Mouse (Mus musculus): ENCODE results near the gene Svip.

The Svip gene

GRCm38 (mm10) chr7:52005511-52006295 lies at the start of gene Svip:
TSS of gene Svip (minus strand) at chr7:52006018.
- DNase-seq (ENCODE audit: low read depth, low spot score), result peak; percentile 91

GRCm38 (mm10) chr7:52037600-52038582 lies 32.1 kb upstream of the Svip start:
- no peak for DNase-seq (ENCODE audit: low read depth, low spot score)

DNA sequence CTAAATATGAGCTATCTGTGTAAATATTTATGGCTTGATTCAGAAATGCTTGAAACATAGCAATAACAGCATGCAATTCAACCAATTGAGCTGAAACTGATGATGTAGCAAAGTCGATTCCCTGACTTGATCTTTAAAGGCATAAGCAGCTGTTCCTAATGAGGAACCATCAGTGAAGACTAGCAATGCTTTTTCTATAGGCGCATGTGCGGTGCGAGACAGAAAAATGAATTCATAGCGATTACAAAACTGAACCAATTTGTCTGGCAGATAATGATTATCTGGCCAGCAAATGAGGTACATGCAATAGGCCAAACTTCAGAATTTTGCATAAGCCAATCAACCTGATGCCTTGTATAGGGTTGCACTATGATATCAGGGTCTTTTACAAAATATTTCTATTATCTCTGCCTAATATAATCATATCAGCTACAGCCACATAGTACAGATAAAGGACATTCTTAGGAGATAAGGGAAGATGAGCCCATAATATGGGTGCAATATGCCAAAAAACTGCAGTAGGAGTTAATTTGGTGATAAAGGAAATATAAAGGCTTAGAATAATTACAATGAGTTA lies 18.3 kb upstream of the Svip start:
- no peak for DNase-seq (ENCODE audit: low read depth, low spot score)

GRCm38 (mm10) chr7:52022039-52022438 lies 16.2 kb upstream of the Svip start:
- no peak for DNase-seq (ENCODE audit: low read depth, low spot score)

DNA sequence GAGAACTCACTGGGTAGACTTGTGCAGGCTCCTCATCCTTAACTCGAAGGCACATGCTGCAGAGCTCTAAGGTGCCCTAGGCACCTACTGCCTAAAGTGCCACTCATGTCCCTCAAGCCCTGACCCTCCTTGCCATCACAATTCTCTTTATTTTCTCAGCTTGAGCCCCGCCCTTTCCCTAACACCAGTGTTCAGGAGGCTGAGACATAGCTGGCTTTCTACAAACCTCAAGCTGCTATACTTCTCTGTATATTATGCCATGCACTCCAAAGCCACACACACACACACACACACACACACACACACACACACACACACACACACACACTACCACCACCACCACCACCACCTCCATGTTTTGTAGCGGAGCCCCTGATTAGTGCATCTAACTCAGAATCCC lies 9.8 kb upstream of the Svip start, which contains the start of gene 1700015G11Rik:
Gene 1700015G11Rik (minus strand): TSS at position 101 of the 400 bp plus-strand sequence.
- no peak for DNase-seq (ENCODE audit: low read depth, low spot score)

DNA sequence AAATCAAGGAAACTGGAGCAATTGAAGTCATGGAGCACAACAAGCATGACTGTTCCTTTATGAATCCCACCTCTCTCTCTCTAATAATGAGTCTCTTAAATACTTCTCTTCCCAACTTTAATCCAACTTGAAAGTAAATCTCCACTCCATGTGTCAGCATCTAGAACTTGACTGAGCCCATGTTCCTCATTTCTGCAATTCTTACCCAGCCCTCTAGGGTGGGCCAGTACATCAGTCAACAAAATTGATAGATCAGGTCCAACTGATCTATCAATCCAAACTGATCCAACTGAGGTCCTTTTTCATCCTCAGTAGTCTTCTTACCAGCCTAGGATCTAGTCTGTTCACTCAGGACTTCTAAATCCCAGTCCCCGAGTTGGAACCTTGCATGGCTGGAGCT lies 9.4 kb upstream of the Svip start:
- DNase-seq (ENCODE audit: low read depth, low spot score), result no peak

- no peak for DNase-seq (ENCODE audit: low read depth, low spot score)
Observed at GRCm38 (mm10) chr7:52013457-52013856, 7.6 kb upstream of the Svip start.

- no peak for DNase-seq (ENCODE audit: low read depth, low spot score)
Observed at GRCm38 (mm10) chr7:52007138-52007537, 1.3 kb upstream of the Svip start.

GRCm38 (mm10) chr7:52006296-52006630 lies 445 bp upstream of the Svip start:
- DNase-seq (ENCODE audit: low read depth, low spot score), result no peak

DNA sequence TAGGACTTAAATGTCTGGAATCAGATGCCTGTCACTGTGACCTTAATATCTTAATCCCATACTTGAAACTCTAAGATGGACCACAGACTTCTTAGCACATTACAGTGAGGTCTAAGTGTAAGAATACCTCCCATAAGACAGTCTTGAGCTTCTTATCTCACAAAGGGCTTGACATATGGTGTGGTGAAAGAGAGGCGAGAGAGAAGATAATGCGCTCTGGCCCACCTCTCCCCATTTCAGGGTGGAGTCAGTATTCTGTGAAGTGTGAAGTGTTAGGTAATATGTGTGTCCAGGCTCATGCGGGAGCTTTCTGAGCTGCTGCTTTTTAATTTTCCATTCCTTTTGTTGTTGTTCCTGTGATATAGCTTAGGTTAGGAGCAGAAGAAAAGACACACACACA lies 14.8 kb downstream of the Svip start:
- DNase-seq (ENCODE audit: low read depth, low spot score), result peak; percentile 63

- DNase-seq (ENCODE audit: low read depth, low spot score), result no peak
Observed at GRCm38 (mm10) chr7:51986909-51987308, 18.9 kb downstream of the Svip start.

DNA sequence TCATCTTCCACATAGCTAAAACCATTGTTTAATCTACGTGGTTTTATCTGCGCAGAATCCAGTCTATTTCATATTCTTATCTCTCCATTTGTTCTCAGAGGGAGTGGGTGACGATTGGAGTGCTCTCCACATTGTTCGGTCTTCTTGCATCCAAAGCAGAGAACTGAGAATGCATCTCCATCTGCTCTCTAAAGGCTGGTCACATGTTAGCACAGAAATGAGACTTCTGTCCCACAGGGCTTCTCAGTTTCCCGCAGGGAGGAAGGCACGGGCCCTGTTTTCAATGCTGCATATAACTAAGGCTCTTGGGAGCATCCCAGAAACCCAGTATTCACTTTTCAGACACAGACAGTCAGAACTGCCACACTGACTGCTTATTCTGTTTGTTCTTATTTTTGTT lies 20.1 kb downstream of the Svip start:
- no peak for DNase-seq (ENCODE audit: low read depth, low spot score)

DNA sequence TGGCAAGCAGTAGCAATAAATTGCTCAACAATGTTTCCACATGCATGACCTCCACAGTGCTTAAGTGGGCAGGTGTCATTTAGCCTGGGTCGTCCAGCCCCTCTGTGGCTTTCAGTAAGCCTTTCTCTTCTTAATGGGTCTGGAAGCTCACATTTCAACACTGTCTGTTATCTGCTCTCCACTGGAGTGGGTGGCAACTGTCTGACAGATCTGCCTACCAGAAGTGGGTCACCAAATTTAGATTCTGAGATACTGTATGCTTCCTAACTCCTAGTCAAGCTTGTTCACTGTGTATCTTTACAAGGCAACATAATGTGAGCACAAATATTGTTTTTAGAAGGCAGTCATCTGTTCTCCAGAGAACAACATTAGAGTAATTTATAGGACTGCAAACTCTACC lies 23.5 kb downstream of the Svip start:
- DNase-seq (ENCODE audit: low read depth, low spot score), result no peak

DNA sequence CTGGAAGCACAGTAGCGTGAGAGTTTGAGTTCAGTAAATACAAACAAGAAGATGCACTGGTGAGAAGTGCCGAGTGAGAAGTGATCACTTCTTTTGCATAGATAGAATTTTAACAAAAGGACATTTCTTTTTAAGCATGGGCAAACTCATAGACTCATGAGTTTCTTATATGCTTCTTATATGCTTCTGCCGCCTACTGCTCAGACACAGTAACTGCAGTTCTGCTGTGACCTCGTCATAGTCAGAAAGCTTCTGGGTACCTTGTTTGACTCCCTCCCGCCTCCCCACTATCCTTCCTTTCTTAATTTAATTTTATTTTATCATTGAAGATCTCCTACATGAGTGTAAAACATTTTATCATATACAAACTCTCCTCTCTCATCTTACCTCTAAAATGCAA lies 26.5 kb downstream of the Svip start:
- DNase-seq (ENCODE audit: low read depth, low spot score), result no peak

DNA sequence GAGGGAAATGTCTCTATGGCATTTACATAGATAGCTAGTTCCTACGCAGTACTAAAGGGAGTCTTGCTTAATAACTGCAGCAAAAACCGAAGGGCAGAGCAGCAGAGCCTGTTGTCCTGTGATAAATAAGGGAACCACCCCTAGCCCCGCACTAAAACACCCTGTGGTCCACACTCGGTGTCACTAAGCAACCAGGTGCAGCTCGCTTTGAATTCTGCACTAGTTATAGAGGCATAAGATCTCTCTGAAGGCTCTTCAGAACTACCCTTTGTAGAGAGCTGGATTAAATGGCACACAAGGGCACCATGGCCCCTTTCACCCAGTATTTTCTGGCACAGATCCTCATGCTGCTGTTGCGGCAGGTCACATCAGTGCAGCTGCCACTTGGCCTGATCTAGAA lies 30.6 kb downstream of the Svip start:
- no peak for DNase-seq (ENCODE audit: low read depth, low spot score)

DNA sequence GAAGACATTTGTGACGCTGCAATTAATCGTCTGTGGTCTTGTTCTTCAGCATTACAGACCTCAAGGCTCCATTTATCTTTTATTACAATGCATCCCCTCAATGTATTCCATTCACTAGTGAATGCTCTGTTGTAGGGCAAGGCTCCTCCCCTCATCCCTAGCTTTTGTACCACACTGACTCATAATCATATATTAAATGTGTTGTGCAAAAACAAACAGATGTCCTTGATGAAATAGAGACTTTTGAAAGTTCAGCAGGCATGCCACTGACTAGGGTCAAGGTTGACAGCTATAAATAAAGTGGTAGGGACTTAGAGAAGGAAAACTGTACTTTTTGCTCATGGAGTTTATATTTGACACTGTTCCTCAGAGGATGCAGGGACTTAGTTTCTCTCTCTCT lies 32.3 kb downstream of the Svip start:
- DNase-seq (ENCODE audit: low read depth, low spot score), result no peak

DNA sequence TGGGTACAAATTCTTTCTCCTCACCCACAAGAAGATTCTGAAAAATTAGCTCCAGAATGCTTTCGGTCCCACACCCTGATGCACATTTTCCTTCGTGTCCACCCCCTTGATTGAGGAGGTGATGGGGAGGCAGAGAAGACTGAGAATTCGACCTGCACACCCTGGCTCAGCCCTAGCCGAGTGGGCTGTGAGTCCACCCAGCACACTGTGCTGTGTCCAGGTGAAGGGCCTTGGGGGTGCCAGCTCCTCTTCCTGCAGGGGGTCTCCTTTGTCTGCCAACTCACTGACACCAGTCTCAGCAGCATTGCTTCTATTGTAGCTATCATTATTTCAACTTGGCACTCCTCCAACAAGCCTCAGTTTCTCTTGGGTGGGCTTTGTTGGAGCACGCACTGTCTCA lies 32.7 kb downstream of the Svip start:
- DNase-seq (ENCODE audit: low read depth, low spot score), result no peak

- DNase-seq (ENCODE audit: low read depth, low spot score), result no peak
Observed at GRCm38 (mm10) chr7:51972252-51972855, 33.5 kb downstream of the Svip start.

- DNase-seq (ENCODE audit: low read depth, low spot score), result no peak
Observed at GRCm38 (mm10) chr7:51969379-51969778, 36.4 kb downstream of the Svip start.

DNA sequence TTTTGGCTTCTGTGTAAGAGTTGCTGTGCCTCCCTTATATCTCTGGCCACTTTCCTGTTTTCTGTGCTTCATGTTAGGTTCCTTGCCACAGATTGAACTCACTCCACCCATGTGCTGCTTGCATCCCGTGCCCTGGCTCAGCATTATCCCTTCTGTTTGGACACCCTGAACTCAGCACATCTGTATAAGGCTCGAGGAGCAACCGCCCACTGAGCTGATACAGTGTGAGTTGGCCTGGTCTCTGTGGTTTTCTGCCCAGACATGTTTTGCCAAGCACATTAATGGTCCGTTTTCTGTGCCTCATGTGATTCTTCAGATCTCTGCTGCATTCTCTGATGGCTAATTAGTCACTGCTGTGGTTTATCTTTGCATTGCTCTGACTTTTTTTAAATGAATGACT lies 38.2 kb downstream of the Svip start:
- DNase-seq (ENCODE audit: low read depth, low spot score), result no peak

DNA sequence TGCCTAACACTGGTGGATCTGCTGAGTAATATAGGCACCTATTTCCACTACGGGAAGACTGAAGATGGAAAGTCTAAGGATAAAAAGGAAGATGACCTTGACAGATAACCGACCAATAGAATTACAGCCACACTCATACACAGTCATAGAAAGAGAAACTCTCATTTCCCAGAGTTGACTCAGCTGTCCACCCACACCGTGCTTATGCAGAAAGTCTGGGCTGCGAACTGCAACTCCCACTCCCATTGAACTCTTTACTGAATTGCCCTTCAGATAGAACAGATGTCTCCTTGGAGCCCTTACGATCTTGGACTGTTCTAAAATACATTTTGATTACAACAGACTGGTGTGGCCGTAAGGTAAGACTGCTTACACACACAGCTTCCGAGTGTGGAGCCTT lies 41.1 kb downstream of the Svip start:
- no peak for DNase-seq (ENCODE audit: low read depth, low spot score)
